Mouse (Mus musculus): ENCODE results near the gene Gm3646.

DNA sequence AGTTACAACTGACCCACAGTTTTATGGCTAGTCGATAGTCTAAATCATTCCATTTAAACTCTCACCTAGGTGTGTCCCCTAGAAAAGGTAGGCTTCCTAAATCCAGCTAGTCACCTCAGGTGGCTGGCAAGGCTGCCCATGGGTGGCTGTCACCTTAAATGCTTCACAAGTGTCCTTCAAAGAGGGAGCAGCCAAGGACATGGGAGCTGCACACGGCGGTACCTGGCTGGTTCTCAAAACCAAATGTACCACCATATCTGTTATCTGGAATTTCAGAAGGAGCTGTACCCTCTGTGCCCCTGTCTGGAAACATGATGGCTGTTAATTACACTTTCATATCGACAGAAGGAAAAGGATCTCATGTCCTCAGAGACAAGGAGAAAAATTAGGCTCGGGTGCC is 31.6 kb downstream of the Gm3646 start:
- no peak for TF ChIP-seq CTCF (IDR thresholded peaks at IDR 0.05; ENCODE audit: borderline replicate concordance, extremely low read depth, insufficient read depth, insufficient read length)
- TF ChIP-seq POLR2A (IDR thresholded peaks at IDR 0.05; ENCODE audit: borderline replicate concordance, extremely low read depth, insufficient read depth, insufficient read length, poor library complexity, severe bottlenecking): no peak

Measured in brain, embryonic 14.5 days (tissue).